Mouse (Mus musculus): Measurements from ENCODE around the gene Slc1a4.
A peak's percentile ranks its signal among the peaks of the same experiment; 100 is the strongest.

Slc1a4 gene

GRCm38 (mm10) chr11:20332561-20333514 is at the start of gene Slc1a4:
TSS of gene Slc1a4 (minus strand) at chr11:20332713.
- peak; percentile 98 for DNase-seq (ENCODE audit: low read depth, low spot score)

- DNase-seq (ENCODE audit: low read depth, low spot score): no peak
These were observed 47.6 kb upstream of the Slc1a4 start for GRCm38 (mm10) chr11:20380106-20380505.

- no peak for DNase-seq (ENCODE audit: low read depth, low spot score)
These were observed 44.1 kb upstream of the Slc1a4 start for GRCm38 (mm10) chr11:20376642-20377041.

DNA sequence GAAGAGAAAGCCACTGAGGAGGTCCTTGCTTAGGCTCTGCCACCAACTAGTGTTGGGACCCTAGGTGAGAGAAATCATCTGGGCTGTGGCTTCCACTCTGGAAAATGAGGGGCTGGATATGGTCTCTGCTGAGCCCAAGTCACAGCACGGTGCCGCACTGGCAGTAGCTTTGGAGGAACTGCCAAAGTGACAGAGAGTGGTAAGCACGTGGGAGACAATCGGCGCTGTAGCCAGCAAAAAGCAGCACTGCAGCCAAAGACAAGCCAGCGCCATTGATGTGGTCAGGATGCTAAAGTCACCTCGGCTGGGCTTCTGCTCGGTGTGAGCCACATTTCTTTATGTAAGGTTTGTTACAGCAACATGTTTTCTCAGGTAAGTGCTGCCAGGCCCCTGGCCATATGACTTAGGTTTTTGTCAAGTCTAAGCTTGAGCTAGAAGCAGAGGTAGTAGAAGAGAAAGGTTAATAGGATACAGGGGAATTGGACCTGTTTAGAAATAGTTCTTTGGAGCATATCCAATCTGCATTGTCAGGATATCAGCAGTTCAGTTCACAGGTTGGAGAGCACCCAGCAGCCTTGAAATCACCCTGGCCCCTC is 40.2 kb upstream of the Slc1a4 start:
- peak; percentile 18 for DNase-seq (ENCODE audit: low read depth, low spot score)

GRCm38 (mm10) chr11:20370486-20370885 is 38.0 kb upstream of the Slc1a4 start:
- DNase-seq (ENCODE audit: low read depth, low spot score): no peak

GRCm38 (mm10) chr11:20366456-20366855 is 33.9 kb upstream of the Slc1a4 start:
- no peak for DNase-seq (ENCODE audit: low read depth, low spot score)

DNA sequence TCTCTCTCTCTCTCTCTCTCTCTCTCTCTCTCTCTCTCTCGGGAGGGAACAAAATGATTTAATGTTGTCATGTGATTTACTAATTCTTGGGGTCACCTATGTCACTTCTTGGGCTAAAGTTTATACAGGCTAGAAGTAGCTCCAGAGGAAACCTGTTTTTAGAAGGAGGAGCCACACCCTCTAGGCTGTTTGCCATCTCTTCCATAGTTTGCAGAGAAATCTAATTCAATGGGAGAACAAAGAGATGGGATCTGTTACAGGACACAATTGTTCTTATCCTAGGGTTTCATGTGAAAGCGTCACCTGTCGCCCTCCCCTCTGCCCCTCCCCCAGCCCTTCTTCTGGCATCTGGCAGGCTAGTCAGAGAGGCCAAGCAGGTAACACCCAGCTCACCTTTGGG is 28.8 kb upstream of the Slc1a4 start:
- DNase-seq (ENCODE audit: low read depth, low spot score): no peak

GRCm38 (mm10) chr11:20357684-20358447 is 25.4 kb upstream of the Slc1a4 start:
- DNase-seq (ENCODE audit: low read depth, low spot score): no peak

DNA sequence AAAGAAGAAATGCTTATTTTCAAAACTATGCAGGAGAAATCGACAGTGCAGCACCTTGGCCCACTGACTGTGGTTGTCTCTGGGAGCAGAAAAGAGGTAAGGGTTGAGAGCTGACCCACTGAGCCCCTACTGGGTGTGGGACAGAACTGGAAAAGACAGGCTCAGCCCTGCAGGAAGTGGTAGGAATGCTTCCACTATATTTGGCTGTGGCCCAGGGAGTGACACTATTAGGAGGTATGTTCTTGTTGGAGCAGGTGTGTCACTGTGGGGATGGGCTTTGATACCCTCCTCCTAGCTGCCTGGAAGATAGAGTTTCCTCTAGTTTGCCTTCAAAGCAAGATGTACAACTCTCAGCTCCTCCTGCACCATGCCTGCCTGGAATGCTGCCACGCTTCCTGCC is 16.0 kb upstream of the Slc1a4 start:
- DNase-seq (ENCODE audit: low read depth, low spot score): no peak

GRCm38 (mm10) chr11:20347548-20347947 is 15.0 kb upstream of the Slc1a4 start:
- peak; percentile 57 for DNase-seq (ENCODE audit: low read depth, low spot score)

- DNase-seq (ENCODE audit: low read depth, low spot score): no peak
These were observed 13.9 kb upstream of the Slc1a4 start for GRCm38 (mm10) chr11:20346369-20346768.

DNA sequence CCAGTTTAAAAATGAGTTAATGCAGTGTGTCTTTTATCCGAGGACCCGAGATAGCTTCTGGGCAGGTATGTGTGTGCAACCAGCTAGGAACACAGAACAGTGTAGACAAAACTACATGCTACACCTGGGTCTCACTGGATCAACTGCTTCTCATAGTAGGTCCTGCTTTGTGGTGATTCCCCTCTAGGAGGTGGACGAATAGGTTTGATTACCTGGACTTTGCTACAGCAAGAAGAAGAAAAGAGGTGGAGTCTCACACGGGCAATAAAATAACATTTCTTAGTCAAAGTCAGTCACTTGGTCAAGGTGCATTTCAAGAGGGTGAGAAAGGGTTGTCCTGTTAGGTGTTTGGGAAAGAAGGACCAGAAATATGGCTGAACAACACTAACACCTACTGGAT is 11.4 kb upstream of the Slc1a4 start:
- no peak for DNase-seq (ENCODE audit: low read depth, low spot score)

- DNase-seq (ENCODE audit: low read depth, low spot score): no peak
These were observed 9.1 kb upstream of the Slc1a4 start for GRCm38 (mm10) chr11:20341598-20341997.

DNA sequence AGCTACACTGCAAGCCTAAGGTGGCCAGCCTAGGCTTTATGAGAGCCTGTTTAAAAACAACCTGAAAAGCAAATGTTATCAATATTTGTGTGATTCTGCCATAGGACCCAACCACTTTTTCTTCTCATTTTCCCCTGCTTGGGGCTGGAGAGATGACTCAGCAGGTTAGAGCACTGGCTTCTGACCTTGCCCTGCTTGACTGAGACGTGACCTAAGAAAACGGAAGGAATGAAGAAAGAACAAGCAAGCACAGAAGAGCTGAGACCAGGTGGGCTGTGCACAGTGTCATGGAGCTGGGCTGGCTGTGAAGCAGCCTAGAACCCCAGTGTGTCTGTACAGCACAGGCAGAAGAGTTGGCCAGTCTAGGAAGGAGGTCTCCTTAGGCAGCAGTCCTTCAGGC is 6.2 kb upstream of the Slc1a4 start:
- DNase-seq (ENCODE audit: low read depth, low spot score): no peak

DNA sequence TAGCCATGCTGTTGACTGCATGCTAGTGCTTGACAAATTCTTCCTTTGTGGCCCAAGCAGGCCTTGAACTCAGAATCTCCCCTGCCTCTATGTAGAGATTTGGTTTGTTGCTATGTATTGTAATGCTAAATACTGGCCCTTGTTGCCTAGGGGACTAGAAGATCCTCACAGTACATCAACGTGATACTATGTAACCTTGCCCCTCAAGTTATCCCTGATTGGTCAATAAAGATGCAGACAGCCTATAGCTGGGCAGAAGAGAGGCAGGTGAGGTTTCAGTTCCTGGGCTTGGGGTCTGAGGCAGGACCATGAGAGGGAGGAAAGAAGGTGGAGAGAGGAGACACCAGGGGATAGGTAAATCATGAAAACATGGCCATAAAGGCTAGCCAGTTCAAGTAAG is 1.8 kb upstream of the Slc1a4 start:
- no peak for DNase-seq (ENCODE audit: low read depth, low spot score)

DNA sequence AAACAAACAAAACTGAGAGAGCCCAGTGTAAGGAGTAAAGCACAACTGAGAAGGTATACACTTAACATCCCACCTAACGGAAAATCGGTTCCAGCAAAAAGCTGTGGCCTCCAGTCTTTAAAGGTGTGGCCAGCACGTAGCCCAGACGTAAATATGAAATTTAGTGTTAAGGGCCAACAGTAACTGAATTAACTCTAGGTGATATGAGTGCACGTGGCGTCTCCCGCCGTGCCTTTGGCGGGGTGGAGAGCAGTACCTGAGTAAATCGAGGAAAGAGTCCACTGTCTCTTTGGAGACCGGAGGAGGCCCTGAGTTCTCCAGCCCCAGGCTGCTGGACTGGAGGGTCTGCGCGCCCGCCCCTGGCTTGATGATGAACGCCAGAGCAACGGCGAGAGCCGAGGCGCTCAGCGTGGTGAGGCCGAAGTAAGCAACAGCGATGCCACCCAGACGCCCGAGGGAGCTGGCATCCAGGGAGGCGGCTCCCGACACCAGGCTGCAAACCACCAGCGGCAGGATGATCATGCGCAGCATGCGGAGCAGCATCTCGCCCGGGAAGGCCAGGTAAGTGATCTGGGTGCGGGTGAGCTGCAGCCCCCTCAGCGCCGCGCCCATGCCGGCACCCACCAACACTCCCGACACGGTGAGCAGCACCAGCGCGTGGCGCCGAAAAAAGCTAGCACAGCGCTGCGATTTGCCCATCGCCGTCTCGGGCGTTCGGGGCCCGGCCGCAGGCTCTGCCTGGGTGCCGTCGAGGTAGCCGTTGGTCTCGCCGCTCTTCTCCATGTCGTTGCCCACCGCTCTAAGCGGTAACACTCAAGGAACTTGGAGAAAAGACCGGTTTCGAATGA is 599 bp downstream of the Slc1a4 start:
- DNase-seq (ENCODE audit: low read depth, low spot score): peak; percentile 26

GRCm38 (mm10) chr11:20331027-20331689 is 1.4 kb downstream of the Slc1a4 start:
- no peak for DNase-seq (ENCODE audit: low read depth, low spot score)

- no peak for DNase-seq (ENCODE audit: low read depth, low spot score)
These were observed 2.8 kb downstream of the Slc1a4 start for GRCm38 (mm10) chr11:20329711-20330110.

DNA sequence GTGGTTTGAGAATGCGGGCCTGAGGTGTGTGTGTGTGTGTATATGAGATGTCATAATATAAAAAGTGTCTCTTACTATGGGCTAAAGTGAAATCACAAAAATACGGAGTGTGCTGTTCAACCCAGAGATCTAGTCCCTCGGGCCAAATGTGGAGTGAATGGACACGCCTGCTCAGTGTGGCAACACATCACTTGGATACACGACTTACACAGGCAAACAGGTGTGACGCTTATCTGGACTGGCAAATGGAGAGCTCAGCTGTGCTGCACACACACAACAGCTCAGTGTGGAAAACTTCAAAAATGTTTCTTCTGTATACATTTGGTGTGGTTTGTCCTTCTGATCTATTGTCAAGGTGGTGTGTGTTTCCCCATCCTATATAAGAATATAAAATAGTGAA is 3.7 kb downstream of the Slc1a4 start:
- no peak for DNase-seq (ENCODE audit: low read depth, low spot score)

DNA sequence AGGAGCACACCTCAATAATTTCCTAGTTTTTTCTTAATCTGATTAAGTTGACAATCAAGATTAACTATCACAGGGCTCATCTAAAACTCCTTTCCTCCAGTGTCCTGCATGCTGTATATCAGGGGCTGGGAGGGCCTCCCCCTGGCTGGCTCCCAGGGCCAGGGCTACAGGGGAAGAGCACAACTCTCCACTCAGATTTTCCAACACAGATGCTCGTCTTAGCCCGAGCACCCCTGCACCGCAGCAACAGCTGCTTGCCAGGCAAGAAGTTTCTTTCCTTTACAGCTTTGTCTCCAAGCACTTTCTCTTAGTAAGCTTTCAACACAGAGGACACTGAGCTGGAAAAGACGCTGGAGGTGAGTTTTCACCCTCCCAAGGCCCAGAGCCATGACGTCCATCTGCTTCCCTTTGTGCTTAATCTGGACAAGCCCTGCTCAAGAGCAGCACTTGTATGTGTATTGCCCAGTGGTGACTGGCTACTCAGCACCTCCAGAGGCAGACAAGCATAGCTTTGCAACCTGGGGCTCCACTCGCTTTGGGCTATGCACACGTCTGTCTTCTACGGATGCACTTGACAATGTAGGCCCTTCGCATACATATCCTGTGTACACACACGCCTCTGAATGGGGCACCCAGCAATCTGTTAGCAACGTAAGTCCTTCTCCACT is 6.1 kb downstream of the Slc1a4 start:
- no peak for DNase-seq (ENCODE audit: low read depth, low spot score)
